Mouse (Mus musculus) Muller cell, postnatal 12 days (primary cell): ENCODE results near the gene Milr1.

Experiments
- DNase-seq: peaks from one replicate; pipeline ENCODE4 v3.0.0-alpha.2; 2015; ENCODE audit errors: inconsistent ontology term

Gene Milr1

DNA sequence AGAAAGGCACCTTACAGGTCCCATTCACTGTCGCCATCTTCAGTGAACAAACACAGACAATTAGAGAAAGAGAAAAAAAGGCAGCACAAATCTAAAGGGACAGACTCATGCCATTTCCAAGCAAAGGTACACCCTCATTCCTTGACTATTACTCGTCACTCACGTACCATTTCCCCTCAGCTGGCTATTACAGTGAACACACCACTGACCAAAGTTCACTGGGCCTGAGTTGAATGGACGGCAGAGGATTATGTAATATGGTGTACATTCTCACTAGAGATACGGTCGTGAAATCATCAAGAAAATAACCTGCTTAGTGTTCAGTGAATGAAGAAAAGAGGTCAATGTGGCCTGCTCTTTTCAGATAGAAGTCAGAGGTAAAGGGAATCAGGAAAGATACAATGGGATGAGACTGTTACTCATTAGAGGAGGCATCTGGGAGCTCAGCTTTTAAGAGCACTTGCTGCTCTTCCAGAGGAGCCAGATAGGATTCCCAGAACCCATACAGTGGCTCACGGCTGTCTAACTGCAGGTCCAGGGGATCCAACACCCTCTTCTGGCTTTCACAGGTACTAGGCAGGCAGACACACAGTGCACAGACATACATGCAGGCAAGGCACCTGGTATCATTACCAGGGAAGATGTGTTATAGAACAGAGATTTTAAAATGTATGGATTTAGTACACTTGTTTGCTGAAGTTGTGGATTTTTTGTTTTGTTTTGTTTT, 61.5 kb downstream of the Milr1 start:
- DNase-seq = no peak

DNA sequence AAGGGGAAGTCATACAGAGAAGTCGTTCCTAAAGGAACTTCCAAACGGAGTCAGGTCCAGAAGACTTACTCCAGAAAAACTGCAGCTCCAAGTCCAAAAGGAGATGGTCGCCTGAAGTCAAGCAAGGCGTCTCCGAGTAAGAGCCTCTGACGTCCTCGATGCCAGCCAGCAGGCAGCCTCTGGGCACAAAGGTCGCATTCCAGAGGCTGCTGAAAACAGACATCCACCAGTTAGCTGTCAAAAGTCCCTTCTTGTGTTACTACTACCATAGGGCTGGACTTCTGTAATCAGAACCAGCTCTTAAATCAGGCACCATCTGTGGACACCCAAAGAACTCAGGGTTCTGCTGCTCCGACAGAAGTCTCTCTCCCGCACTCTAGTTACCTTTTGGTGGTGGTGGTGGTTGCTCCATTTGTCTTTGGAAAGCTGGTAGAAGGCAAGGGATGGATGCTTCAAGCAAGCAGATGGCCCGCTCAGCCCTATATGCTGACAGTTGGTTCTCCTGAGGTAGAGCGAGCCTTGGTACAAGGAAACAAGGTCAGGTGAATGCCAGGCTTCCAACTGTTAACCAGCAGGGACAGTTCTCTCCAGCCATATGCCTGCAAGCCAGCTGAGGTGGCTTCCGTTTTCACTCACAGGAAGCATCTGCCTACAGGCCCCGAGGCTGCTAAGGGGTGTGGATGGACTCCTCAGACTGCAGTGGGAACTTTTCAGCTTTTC, 63.7 kb downstream of the Milr1 start:
- no peak for DNase-seq

DNA sequence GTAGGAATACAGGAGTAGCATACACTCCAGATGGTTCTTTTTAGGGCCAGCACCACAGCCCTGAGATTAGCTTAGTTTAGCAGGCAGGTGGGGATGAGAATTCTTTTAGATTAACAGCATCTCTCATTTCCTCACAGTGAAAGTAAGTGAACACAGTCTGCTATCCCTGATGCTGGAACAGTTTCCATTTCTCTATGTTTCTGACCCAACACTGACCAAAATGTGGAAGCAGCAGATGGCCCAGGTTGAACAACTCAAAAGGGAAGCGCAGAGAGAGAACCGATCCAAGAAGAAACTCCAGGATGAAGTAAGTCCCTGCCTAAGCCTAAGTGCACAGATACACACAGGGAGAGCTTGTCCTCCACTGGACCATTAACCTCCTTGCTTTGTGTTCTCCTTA, 64.3 kb downstream of the Milr1 start:
- no peak for DNase-seq

DNA sequence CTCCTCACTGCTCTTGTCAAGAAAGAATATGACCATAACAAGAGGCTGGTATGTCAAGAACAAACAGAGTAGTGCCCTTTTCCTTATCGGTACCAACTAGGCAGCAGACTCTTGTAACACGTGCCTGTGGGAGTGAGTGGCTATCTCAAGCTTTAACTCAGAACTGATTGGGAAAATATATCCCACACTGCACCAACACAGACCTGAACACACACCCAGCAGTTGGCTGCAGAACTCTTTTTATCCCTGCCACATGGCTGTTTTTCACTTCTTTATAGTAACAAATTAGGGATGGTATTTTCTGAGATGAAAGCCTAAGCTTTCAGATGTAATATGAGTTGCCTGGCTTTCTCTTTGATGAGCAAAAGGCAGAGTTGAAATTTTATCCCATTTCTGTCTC, 64.7 kb downstream of the Milr1 start:
- DNase-seq = no peak

DNA sequence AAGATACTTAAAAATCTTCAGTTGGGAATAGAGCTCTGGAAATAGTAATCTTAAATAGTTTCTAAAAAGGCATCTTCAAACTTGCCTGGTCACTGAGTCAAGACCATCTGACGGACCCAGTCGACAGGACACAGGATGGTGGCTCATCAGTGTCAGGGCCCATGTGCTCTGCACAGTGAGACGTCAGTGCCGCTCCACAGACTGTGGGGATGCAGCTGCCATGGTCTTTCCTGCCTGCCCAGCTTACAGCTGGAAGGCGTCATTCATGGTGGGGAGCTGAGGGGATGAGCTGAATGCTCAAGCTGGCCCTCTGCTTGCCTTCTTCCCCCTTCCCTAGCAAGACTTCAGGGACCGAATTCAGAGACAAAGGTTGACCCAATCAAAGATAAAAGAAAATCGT, 65.3 kb downstream of the Milr1 start:
- no peak for DNase-seq

DNA sequence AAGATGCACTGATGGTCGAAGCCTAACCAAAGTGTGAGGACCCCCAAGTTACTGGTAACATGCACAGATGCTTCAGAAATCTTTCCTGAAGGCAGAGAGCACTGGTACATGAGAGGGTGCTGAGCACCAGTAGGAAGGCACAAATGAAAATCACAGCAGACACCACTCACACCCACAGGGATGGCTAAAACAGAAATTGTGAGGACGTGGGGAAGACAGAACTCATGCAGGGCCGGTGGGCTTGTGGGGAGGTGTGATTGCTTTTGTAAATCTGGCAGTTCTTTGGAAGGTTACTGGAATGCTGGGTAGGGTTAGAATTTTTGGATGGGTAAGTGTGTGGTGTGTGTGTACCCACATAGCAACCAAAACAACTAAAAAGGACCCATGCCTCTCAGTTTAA, 66.1 kb downstream of the Milr1 start:
- no peak for DNase-seq

DNA sequence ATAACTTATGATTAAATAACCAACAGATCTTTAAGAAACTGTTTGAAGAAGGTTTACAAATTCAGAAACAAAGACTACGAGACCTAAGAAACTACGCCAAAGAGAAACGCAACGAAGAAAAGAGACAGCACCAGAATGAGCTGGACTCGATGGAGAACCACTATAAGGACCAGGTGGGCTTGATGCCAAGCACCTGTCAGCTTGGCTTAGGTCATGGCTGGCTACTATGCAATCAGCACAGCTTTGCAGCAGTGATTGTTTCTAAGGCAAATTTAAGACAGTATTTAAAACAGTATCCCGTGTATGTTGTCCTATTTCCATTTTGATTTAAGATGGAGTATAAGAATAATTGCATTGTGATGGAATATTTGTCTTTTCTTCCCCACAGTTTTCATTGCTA, 66.8 kb downstream of the Milr1 start:
- DNase-seq = no peak

DNA sequence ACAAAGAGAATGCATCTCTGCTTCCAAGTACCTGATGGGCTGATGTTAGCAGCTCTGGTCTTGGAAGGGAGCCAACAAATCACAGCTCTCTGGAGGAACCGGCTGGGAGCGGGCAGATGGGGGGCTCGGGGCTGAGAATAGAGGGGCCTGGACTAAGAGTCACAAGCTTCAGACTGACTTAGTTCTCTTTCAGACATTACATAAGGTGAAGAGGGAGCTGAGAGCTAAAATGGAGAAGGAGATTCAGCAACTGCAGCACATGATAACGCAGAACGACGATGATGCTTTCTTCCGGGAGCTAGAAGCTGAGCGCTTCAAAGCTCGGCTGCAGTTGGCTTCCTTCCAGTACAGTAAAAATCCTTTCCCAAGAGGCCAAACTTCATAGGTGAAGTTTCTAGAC, 67.3 kb downstream of the Milr1 start:
- peak; percentile 35 for DNase-seq
